Mouse (Mus musculus) layer of hippocampus, adult 9-11 months (tissue): ENCODE measurements around the gene Tpgs1.

Experiments
- DNase-seq: peaks from one replicate; pipeline ENCODE4 v3.0.0; 2022

The Tpgs1 gene

DNA sequence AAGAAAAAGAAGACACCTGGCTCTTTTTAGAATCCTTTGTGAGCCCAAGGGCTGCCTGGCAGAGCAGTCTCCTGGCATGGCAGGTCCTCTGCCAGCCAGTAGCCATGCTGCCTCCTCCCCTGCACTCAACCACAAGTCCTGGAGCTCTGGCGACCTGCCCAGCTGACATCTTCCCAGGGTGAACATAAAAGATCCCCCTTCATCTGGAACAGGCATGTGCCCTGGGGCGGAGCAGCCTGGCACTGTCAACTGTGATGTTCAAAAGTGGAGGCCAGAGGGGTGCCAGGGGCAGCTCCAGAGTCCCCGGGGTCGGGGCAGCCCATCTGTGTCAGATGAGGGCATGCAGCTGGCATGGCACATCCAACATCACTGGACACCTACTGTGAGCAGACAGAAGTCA is 45.8 kb downstream of the Tpgs1 start:
- DNase-seq, result no peak

DNA sequence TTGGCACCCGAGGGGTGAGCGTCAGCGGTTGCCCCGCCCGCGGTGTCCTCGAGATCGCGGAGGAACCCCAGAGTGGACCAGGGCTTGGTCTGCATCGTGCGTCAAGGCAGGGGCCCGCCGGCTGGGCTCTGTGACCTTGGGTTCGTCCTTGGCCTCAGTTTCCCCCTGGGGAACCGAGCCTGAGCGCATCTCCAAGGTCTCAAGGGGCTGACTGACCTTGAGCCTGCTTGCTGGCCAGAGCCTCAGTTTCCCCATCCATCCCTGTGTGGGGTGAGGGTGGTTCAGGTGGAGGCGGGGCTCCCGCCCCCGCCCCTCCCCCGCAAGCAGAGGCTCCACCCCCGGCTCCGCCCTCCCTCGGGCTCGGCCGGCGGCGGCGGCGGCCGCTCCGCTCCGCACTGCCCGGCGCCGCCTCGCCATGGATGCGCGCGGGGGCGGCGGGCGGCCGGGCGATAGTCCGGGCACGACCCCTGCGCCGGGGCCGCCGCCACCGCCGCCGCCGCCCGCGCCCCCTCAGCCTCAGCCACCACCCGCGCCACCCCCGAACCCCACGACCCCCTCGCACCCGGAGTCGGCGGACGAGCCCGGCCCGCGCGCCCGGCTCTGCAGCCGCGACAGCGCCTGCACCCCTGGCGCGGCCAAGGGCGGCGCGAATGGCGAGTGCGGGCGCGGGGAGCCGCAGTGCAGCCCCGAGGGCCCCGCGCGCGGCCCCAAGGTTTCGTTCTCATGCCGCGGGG is 47.3 kb downstream of the Tpgs1 start, which contains the start of gene Hcn2:
TSS of gene Hcn2 (plus strand) at position 381 of the 734 bp plus-strand sequence.
- DNase-seq, result no peak

- no peak for DNase-seq
Measured at GRCm38 (mm10) chr10:79716988-79717355, 47.8 kb downstream of the Tpgs1 start.

DNA sequence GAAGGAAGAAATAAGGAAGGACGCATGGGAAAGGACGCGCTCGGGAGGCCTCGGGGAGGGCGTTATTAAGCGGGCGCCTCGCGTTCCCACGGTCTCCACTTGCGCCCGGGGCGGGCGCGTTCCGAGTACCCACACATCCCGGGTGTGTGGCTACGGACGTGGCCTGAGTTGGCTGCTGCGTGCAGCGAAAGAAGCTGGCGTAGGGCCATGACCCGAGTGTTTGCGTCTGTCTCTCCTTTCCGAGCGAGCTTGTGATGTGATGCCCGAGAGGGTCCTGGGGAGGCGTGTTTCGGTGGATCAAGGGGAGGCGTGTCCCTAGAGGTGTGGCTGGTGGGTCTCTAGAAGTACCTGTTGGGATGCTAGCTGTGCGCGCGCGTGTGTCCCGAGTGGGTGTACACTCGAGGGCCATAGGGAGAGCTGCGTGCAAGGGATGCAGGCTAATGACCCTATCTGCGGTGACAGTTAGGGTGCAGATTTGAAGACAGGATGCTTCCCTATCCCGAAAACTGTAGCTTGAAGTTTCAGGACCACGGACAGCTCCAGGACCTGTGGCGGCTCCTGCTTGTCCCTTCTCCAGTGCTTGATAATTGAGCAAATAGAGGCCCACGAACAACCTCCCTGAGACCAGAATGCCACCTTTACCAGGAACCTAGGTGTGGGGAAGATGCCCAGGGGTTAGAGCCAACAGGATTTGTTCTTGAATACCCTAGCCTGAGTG is 48.6 kb downstream of the Tpgs1 start:
- no peak for DNase-seq

DNA sequence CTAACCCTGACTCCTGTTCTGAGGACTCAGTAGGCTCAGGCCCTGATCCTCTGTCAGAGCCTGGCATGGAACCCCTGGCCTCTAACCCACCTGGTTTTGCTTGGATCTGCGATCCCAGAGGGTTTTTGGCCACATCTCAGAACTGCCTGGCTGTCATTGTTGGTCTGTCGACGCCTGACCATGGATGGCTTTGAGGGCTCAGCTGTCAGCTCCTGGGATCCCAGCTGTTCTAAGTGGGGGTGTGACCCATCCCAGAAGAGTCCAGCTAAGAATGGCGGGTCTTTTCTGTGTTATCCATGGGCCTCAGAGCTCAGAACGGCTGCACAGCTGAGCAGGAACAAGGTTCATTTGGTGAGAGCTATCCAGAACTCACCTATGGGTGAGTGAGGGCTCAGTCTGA is 51.9 kb downstream of the Tpgs1 start:
- no peak for DNase-seq

GRCm38 (mm10) chr10:79723047-79723446 is 53.9 kb downstream of the Tpgs1 start:
- DNase-seq, result no peak

GRCm38 (mm10) chr10:79723692-79724091 is 54.5 kb downstream of the Tpgs1 start:
- DNase-seq, result no peak
